Mouse (Mus musculus) MEL (cell line): ENCODE data around the gene Pold4.

ENCODE experiments used
- MAX ChIP-seq: IDR thresholded peaks from 2 replicates; pipeline ENCODE4 v1.6.1; 2011; ENCODE audit warnings: low read length, improper control_type of control experiment
- MAZ ChIP-seq: IDR thresholded peaks from 2 replicates; pipeline ENCODE4 v1.6.1; 2012; ENCODE audit warnings: low read depth, mild to moderate bottlenecking, inconsistent platforms, low read length, improper control_type of control experiment
- POLR2A ChIP-seq, 2 experiments: IDR thresholded peaks; 2 replicates each; pipeline ENCODE4 v1.6.1; 2011 to 2012; ENCODE audit warnings: low read length in 2 of 2, mild to moderate bottlenecking in 2 of 2, control low read depth in 1 of 2, improper control_type of control experiment in 1 of 2, low read depth in 1 of 2, moderate library complexity in 1 of 2; ENCODE audit not compliant: control insufficient read depth in 1 of 2, insufficient read depth in 1 of 2, poor library complexity in 1 of 2
- SIN3A ChIP-seq: IDR thresholded peaks from 2 replicates; pipeline ENCODE4 v1.6.1; 2012; ENCODE audit warnings: low read length, improper control_type of control experiment, inconsistent platforms

DNA sequence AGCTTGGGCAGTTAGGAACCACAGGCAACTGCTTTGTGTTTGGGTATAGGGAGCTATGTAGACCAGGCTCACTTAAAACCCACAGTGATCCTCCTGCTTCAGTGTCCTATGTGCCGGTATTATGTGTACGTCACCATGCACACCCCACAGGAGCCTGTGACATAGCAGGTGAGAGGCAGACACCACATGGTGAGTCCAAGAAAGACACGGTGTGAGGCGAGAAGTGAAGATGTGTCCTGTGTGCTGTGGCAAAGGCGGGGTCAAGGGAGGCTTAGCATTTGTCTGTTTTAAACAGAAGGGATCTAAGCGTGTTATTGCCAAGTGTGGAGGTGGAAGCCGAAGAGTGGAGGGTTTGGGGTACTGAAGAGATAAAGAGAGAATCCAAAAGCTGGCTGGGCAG, 4.9 kb upstream of the Pold4 start:
- TF ChIP-seq POLR2A (IDR thresholded peaks at IDR 0.05; ENCODE audit: control insufficient read depth in 1 of 2, insufficient read depth in 1 of 2, low read depth in 1 of 2, low read length in 2 of 2, poor library complexity in 1 of 2): no peak
- no peak for TF ChIP-seq MAX
- no peak for TF ChIP-seq MAZ
- TF ChIP-seq SIN3A: no peak
